Mouse (Mus musculus) lung, postnatal 0 days (tissue): ENCODE data around the gene B830017H08Rik. TPM values are rescaled to one million over a fixed set of nuclear protein-coding genes. Genes with fewer than 3 reads are reported as not detected.

Experiments used
- ATAC-seq: fragments of 200-750 bp; cut with Nextera tagmentation; 2 replicates; pipeline ENCODE4 v1.8.0; 2017; ENCODE audit warnings: moderate library complexity
- DNase-seq: peaks from one replicate; pipeline ENCODE4 v3.0.0-alpha.2; 2016; ENCODE audit warnings: low spot score
- H3K27ac ChIP-seq: fragments of 300-500 bp; sonication (generic); 2 replicates; pipeline ENCODE4 v1.5.1; 2014; ENCODE audit warnings: antibody characterized with exemption, mild to moderate bottlenecking, low read length, mixed read lengths
- H3K27me3 ChIP-seq: fragments of 300-500 bp; sonication (generic); replicated peaks from 2 replicates; pipeline ENCODE4 v1.6.1; 2014; ENCODE audit warnings: low read length, mixed read lengths; ENCODE audit not compliant: insufficient read depth
- H3K36me3 ChIP-seq: fragments of 300-500 bp; sonication (generic); 2 replicates; pipeline ENCODE4 v1.6.1; 2014; ENCODE audit warnings: low read length, mixed read lengths; ENCODE audit not compliant: insufficient read depth
- H3K4me1 ChIP-seq: fragments of 300-500 bp; sonication (generic); 2 replicates; pipeline ENCODE4 v1.6.1; 2014; ENCODE audit warnings: antibody characterized with exemption, low read depth, low read length, mixed read lengths; ENCODE audit not compliant: insufficient read depth
- H3K4me2 ChIP-seq: fragments of 300-500 bp; sonication (generic); replicated peaks from 2 replicates; pipeline ENCODE4 v1.6.1; 2014; ENCODE audit warnings: low read depth, mild to moderate bottlenecking, low read length, moderate library complexity, mixed read lengths
- H3K4me3 ChIP-seq: fragments of 300-500 bp; sonication (generic); 2 replicates; pipeline ENCODE4 v1.5.1; 2014; ENCODE audit warnings: low read depth, low read length
- H3K9ac ChIP-seq: fragments of 300-500 bp; sonication (generic); replicated peaks from 2 replicates; pipeline ENCODE4 v1.6.1; 2014; ENCODE audit warnings: low read depth, mild to moderate bottlenecking
- H3K9me3 ChIP-seq: fragments of 300-500 bp; sonication (generic); 2 replicates; pipeline ENCODE4 v1.6.1; 2016; ENCODE audit warnings: low read length, mixed read lengths
- CTCF ChIP-seq: IDR thresholded peaks from 2 replicates; pipeline ENCODE4 v1.5.1; 2016; ENCODE audit warnings: antibody characterized with exemption, mild to moderate bottlenecking
- EP300 ChIP-seq: IDR thresholded peaks from 2 replicates; pipeline ENCODE4 v1.6.1; 2016; ENCODE audit warnings: antibody characterized with exemption, mild to moderate bottlenecking, control low read depth
- WGBS: fragments of 180-500 bp; shearing (Covaris S2); extraction: QIAGEN DNeasy Blood & Tissue Kit; methylation state at CpG from one replicate; pipeline ENCODE4 v1.1.7; 2014; 5-methylcytosine and 5-hydroxymethylcytosine counted together
- polyA plus RNA-seq: library from polyadenylated mRNA; unstranded; fragments of >200 nt; fragmentation: Nextera tagmentation; extraction: Ambion mirVana; gene quantifications from 2 replicates; pipeline ENCODE4 v1.2.1, GENCODE M21; 2015

Gene B830017H08Rik
- polyA plus RNA-seq, 1 experiment from 2014 or later = not detected

GRCm38 (mm10) chr16:17851860-17852259 lies 18.9 kb downstream of the B830017H08Rik start:
- Histone ChIP-seq H3K4me2 (no peak overlapping the region), H3K27ac (no peak overlapping the region), H3K9ac (no peak overlapping the region), H3K4me1 (no peaks in the 10 kb centered on the region), H3K9me3 (no peaks in the 10 kb centered on the region), H3K27me3 (no peaks in the 10 kb centered on the region), H3K4me3 (no peak overlapping the region), H3K36me3 (peaks cover 52% of the 10 kb centered on the region)
- WGBS = 91% methylated on average over 1 of the region's 1 CpGs
- no peak for DNase-seq
- TF ChIP-seq CTCF = no peak
- TF ChIP-seq EP300 = no peak
- ATAC-seq = no peak

DNA sequence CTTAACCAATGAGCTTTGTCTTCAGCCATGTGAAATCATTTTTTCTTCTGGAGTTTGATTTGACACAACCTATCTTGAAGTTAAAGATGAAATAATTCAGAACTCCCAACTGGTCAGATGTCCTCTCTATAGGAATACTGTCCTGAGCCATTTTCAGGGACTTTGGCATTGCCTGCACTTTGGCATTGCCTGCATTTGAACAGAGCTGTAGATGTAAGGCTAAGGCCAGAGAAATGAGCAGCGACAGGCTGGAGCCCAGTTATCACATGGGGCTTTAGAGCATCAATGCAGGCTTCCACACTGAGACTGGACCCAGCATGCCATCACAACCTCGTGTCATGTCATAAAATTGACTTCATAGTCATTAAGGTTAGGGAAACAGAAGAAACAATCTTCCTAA lies 20.3 kb downstream of the B830017H08Rik start:
- H3K36me3 ChIP-seq = peaks cover 56% of the 10 kb centered on the region
- no peak overlapping the region for H3K4me3 ChIP-seq
- DNase-seq = no peak
- no peaks in the 10 kb centered on the region for H3K9me3 ChIP-seq
- no peak for ATAC-seq
- no peak overlapping the region for H3K27ac ChIP-seq
- H3K4me1 ChIP-seq = no peaks in the 10 kb centered on the region
- 91% methylated on average over 2 of the region's 2 CpGs for WGBS
- TF ChIP-seq EP300 = no peak
- TF ChIP-seq CTCF = no peak
- H3K4me2 ChIP-seq = no peak overlapping the region
- H3K9ac ChIP-seq = no peak overlapping the region
- no peaks in the 10 kb centered on the region for H3K27me3 ChIP-seq

GRCm38 (mm10) chr16:17857157-17857556 lies 24.2 kb downstream of the B830017H08Rik start:
- H3K9me3 ChIP-seq = no peaks in the 10 kb centered on the region
- no peak for ATAC-seq
- no peak overlapping the region for H3K4me3 ChIP-seq
- no peak for DNase-seq
- 69% methylated on average over 7 of the region's 7 CpGs for WGBS
- H3K4me2 ChIP-seq = no peak overlapping the region
- H3K9ac ChIP-seq = no peak overlapping the region
- TF ChIP-seq CTCF (no peak), EP300 (no peak)
- peaks cover 42% of the 10 kb centered on the region for H3K36me3 ChIP-seq
- no peaks in the 10 kb centered on the region for H3K27me3 ChIP-seq
- no peaks in the 10 kb centered on the region for H3K4me1 ChIP-seq
- no peak overlapping the region for H3K27ac ChIP-seq

DNA sequence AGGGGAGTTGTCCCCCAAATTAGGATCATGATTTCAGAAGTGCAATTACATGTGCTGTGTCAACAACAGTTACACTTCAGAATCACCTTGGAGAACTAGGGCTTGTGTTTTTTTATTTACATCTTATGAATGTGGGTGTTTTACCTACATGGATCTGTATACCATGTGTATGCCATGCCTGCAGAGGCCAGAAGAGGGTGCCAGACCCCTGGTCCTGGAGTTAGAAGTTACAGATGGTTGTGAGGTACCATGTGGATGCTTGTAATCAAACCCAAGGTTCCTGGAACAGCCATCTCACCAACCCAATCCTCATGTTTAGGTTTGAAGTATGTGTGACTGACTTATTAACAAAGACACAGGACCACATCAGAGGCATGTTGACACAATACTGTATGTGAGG lies 25.7 kb downstream of the B830017H08Rik start:
- ATAC-seq (no peak), DNase-seq (peak; percentile 30)
- TF ChIP-seq EP300 (no peak), CTCF (peak; percentile 76)
- Histone ChIP-seq H3K4me3 (no peak overlapping the region), H3K9me3 (no peaks in the 10 kb centered on the region), H3K9ac (no peak overlapping the region), H3K27ac (no peak overlapping the region), H3K27me3 (no peaks in the 10 kb centered on the region), H3K4me1 (no peaks in the 10 kb centered on the region), H3K36me3 (peaks cover 38% of the 10 kb centered on the region), H3K4me2 (no peak overlapping the region)

GRCm38 (mm10) chr16:17865293-17865692 lies 32.4 kb downstream of the B830017H08Rik start:
- TF ChIP-seq EP300 = no peak
- no peak for TF ChIP-seq CTCF
- Histone ChIP-seq H3K4me1 (no peaks in the 10 kb centered on the region), H3K4me2 (no peak overlapping the region), H3K4me3 (no peak overlapping the region), H3K27me3 (no peaks in the 10 kb centered on the region), H3K9me3 (no peaks in the 10 kb centered on the region), H3K36me3 (no peaks in the 10 kb centered on the region), H3K9ac (no peak overlapping the region), H3K27ac (no peak overlapping the region)
- DNase-seq (no peak), ATAC-seq (no peak)
- 49% methylated on average over 2 of the region's 2 CpGs for WGBS

DNA sequence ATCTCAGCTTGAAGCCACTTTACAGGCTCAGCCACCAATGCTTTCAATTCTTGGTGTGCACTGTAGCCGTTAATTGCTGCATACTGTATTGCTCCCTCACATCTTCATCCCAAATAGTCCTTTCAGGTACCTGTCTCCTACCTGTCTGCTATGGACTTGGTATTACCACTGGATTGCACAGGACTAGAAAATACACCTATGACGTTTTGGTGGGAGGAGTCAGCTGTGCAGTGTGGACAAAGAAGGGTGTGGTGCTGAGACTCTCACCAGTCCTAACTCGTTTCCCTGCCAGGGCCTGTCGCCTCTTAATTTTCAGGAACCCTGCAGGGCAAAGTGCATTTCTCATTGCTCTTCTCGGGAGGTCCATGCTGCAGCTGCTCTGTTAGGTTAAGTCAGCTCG lies 32.8 kb downstream of the B830017H08Rik start:
- peak; percentile 35 for DNase-seq
- peak; percentile 44; the same call in 1 of the 2 replicates for ATAC-seq
- WGBS = 62% methylated on average over 6 of the region's 6 CpGs

GRCm38 (mm10) chr16:17871248-17871647 lies 38.3 kb downstream of the B830017H08Rik start:
- Histone ChIP-seq H3K4me3 (no peak overlapping the region), H3K27ac (no peak overlapping the region), H3K9me3 (no peaks in the 10 kb centered on the region), H3K27me3 (no peaks in the 10 kb centered on the region), H3K36me3 (peaks cover 10% of the 10 kb centered on the region), H3K4me1 (0 out of 2 replicates have a peak, but pooled peaks cover 5% of the 10 kb centered on the region), H3K4me2 (no peak overlapping the region), H3K9ac (no peak overlapping the region)
- TF ChIP-seq EP300 = no peak
- no peak for TF ChIP-seq CTCF
- 62% methylated on average over 5 of the region's 5 CpGs for WGBS
- DNase-seq = no peak
- no peak for ATAC-seq

More for the DNA sequence above, 32.8 kb downstream of the B830017H08Rik start:
- Histone ChIP-seq H3K36me3 (no peaks in the 10 kb centered on the region), H3K27me3 (no peaks in the 10 kb centered on the region), H3K4me1 (no peaks in the 10 kb centered on the region), H3K9me3 (no peaks in the 10 kb centered on the region), H3K9ac (no peak overlapping the region), H3K27ac (no peak overlapping the region), H3K4me2 (no peak overlapping the region), H3K4me3 (no peak overlapping the region)
- TF ChIP-seq CTCF (no peak), EP300 (no peak)
